Mouse (Mus musculus): Measurements from ENCODE around the gene Btbd11.

GRCm38 (mm10) chr10:85596301-85596700 is 209.7 kb downstream of the Btbd11 start:
- no peak for TF ChIP-seq POLR2A (IDR thresholded peaks at IDR 0.05; ENCODE audit: borderline replicate concordance, control insufficient read depth, low read depth, low read length)
- no peak for TF ChIP-seq CTCF (IDR thresholded peaks at IDR 0.05; ENCODE audit: control insufficient read depth, insufficient read depth, low read length)

Data from bone marrow, adult 2 months (tissue).